Mouse (Mus musculus) spleen, adult 2 months (tissue): Measurements from ENCODE around the gene Lypd6b. TPM values are rescaled to one million over a fixed set of nuclear protein-coding genes. Genes with fewer than 3 reads are reported as not detected.
A peak's percentile ranks its signal among the peaks of the same experiment; 100 is the strongest.

ENCODE experiments used
- DNase-seq, 2 experiments: peaks; one replicate each; pipeline versions ENCODE4 v3.0.0 to v3.0.0-alpha.2; 2012 to 2021; ENCODE audit warnings: low spot score in 2 of 2, low read depth in 1 of 2
- H3K27ac ChIP-seq: fragments of 200-500 bp; 2 replicates; pipeline ENCODE4 v1.5.1; 2012; ENCODE audit warnings: low read length, inconsistent platforms; ENCODE audit not compliant: insufficient read depth
- H3K27me3 ChIP-seq: fragments of 200-500 bp; 2 replicates; pipeline ENCODE4 v1.6.1; 2012; ENCODE audit warnings: mild to moderate bottlenecking, moderate library complexity, low read length, inconsistent platforms; ENCODE audit not compliant: control insufficient read depth, insufficient read depth
- H3K36me3 ChIP-seq: fragments of 200-500 bp; 2 replicates; pipeline ENCODE4 v1.6.1; 2012; ENCODE audit warnings: mild to moderate bottlenecking, low read length, inconsistent platforms; ENCODE audit not compliant: control insufficient read depth, insufficient read depth
- H3K4me1 ChIP-seq: fragments of 200-500 bp; 2 replicates; pipeline ENCODE4 v1.6.1; 2011; ENCODE audit warnings: inconsistent platforms; ENCODE audit not compliant: control insufficient read depth, insufficient read depth, insufficient read length
- H3K4me3 ChIP-seq: fragments of 200-500 bp; 2 replicates; pipeline ENCODE4 v1.5.1; 2011; ENCODE audit warnings: mild to moderate bottlenecking, inconsistent platforms; ENCODE audit not compliant: insufficient read depth, insufficient read length; ENCODE audit errors: extremely low read depth
- CTCF ChIP-seq: fragments of 200-500 bp; IDR thresholded peaks from 2 replicates; pipeline ENCODE4 v1.5.1; 2011; ENCODE audit warnings: mild to moderate bottlenecking, inconsistent platforms; ENCODE audit not compliant: insufficient read depth, insufficient read length, insufficient replicate concordance; ENCODE audit errors: extremely low read depth
- POLR2A ChIP-seq: fragments of 200-500 bp; IDR thresholded peaks from 2 replicates; pipeline ENCODE4 v1.6.1; 2011; ENCODE audit warnings: low read depth, low read length, inconsistent platforms
- WGBS: fragments of 180-500 bp; shearing (Covaris S2); methylation state at CpG from one replicate; pipeline ENCODE4 v1.1.7; 2018; 5-methylcytosine and 5-hydroxymethylcytosine counted together
- polyA plus RNA-seq: library from polyadenylated mRNA; depleted of rRNA; stranded (reverse); fragments of >200 nt; gene quantifications from 2 replicates; pipeline ENCODE4 v1.2.3, GENCODE M21; 2012

Gene Lypd6b
- polyA plus RNA-seq, 1 experiment = 0.51 TPM

- no peak overlapping the region for H3K27ac ChIP-seq
- no peak for TF ChIP-seq POLR2A
- TF ChIP-seq CTCF = no peak
- H3K27me3 ChIP-seq = no peaks in the 10 kb centered on the region
- WGBS = 92% methylated on average over 7 of the region's 7 CpGs
- no peaks in the 10 kb centered on the region for H3K4me1 ChIP-seq
- DNase-seq = no peak
- H3K4me3 ChIP-seq = no peak overlapping the region
- H3K36me3 ChIP-seq = no peaks in the 10 kb centered on the region
Measured at GRCm38 (mm10) chr2:49838611-49839010, 51.1 kb downstream of the Lypd6b start.

GRCm38 (mm10) chr2:49840573-49840972 is 53.1 kb downstream of the Lypd6b start:
- no peaks in the 10 kb centered on the region for H3K27me3 ChIP-seq
- DNase-seq = no peak
- no peaks in the 10 kb centered on the region for H3K36me3 ChIP-seq
- TF ChIP-seq POLR2A (no peak), CTCF (no peak)
- no peak overlapping the region for H3K27ac ChIP-seq
- no peak overlapping the region for H3K4me3 ChIP-seq
- 71% methylated on average over 6 of the region's 6 CpGs for WGBS
- H3K4me1 ChIP-seq = no peaks in the 10 kb centered on the region

GRCm38 (mm10) chr2:49841089-49841488 is 53.6 kb downstream of the Lypd6b start:
- DNase-seq = no peak
- Histone ChIP-seq H3K4me3 (no peak overlapping the region), H3K27ac (no peak overlapping the region), H3K36me3 (no peaks in the 10 kb centered on the region), H3K27me3 (no peaks in the 10 kb centered on the region), H3K4me1 (no peaks in the 10 kb centered on the region)
- 90% methylated on average over 5 of the region's 5 CpGs for WGBS
- TF ChIP-seq CTCF = no peak
- no peak for TF ChIP-seq POLR2A

- Histone ChIP-seq H3K27ac (no peak overlapping the region), H3K4me3 (no peak overlapping the region), H3K36me3 (no peaks in the 10 kb centered on the region), H3K4me1 (no peaks in the 10 kb centered on the region), H3K27me3 (no peaks in the 10 kb centered on the region)
- 83% methylated on average over 7 of the region's 7 CpGs for WGBS
- TF ChIP-seq CTCF (no peak), POLR2A (no peak)
- DNase-seq = no peak
Measured at GRCm38 (mm10) chr2:49845104-49845503, 57.6 kb downstream of the Lypd6b start.

GRCm38 (mm10) chr2:49846097-49846496 is 58.6 kb downstream of the Lypd6b start:
- Histone ChIP-seq H3K4me3 (no peak overlapping the region), H3K4me1 (no peaks in the 10 kb centered on the region), H3K27ac (peak overlapping the region; percentile 41; the same call in 1 of the 2 replicates), H3K27me3 (no peaks in the 10 kb centered on the region), H3K36me3 (no peaks in the 10 kb centered on the region)
- TF ChIP-seq CTCF = no peak
- TF ChIP-seq POLR2A = no peak
- DNase-seq = peak in 1 of 2 experiments; percentile 27
- WGBS = 22% methylated on average over 3 of the region's 3 CpGs

GRCm38 (mm10) chr2:49846880-49847279 is 59.4 kb downstream of the Lypd6b start:
- 83% methylated on average over 3 of the region's 3 CpGs for WGBS

GRCm38 (mm10) chr2:49847831-49848230 is 60.3 kb downstream of the Lypd6b start:
- no peaks in the 10 kb centered on the region for H3K36me3 ChIP-seq
- H3K27ac ChIP-seq = peak overlapping the region; percentile 65

More at GRCm38 (mm10) chr2:49846880-49847279, 59.4 kb downstream of the Lypd6b start:
- TF ChIP-seq CTCF (no peak), POLR2A (no peak)
- no peaks in the 10 kb centered on the region for H3K4me1 ChIP-seq
- H3K36me3 ChIP-seq = no peaks in the 10 kb centered on the region
- no peaks in the 10 kb centered on the region for H3K27me3 ChIP-seq
- peak overlapping the region; percentile 18; the same call in 1 of the 2 replicates for H3K4me3 ChIP-seq
- H3K27ac ChIP-seq = peak overlapping the region; percentile 33; the same call in 1 of the 2 replicates
- no peak for DNase-seq

More at GRCm38 (mm10) chr2:49847831-49848230, 60.3 kb downstream of the Lypd6b start:
- no peaks in the 10 kb centered on the region for H3K4me1 ChIP-seq
- no peak for DNase-seq
- 15% methylated on average over 2 of the region's 2 CpGs for WGBS
- H3K4me3 ChIP-seq = no peak overlapping the region
- no peak for TF ChIP-seq POLR2A
- TF ChIP-seq CTCF = no peak
- no peaks in the 10 kb centered on the region for H3K27me3 ChIP-seq
